Mouse (Mus musculus): ENCODE data around the gene Klrc2. TPM values are rescaled to one million over a fixed set of nuclear protein-coding genes. Genes with fewer than 3 reads are reported as not detected.
"Not testable (repeated sequence)": the region's sequence is repeated elsewhere in the genome, so short reads cannot be mapped to it uniquely, and the experiment has no call there.

Klrc2 gene
- total RNA-seq (2017), result 0.40 and 1.2 TPM in 2 replicates

- not testable (repeated sequence) for ATAC-seq (replicated peaks in 1 of 2; ENCODE audit: insufficient read depth in 1 of 2, low FRiP score in 2 of 2, low TSS enrichment in 1 of 2, low read depth in 1 of 2, poor library complexity in 2 of 2, severe bottlenecking in 2 of 2)
These were observed at the start of gene Klrc2 for GRCm38 (mm10) chr6:129660589-129660988. Gene Klrc2, minus strand, starts transcription at chr6:129660689.

- not testable (repeated sequence) for ATAC-seq (replicated peaks in 1 of 2; ENCODE audit: insufficient read depth in 1 of 2, low FRiP score in 2 of 2, low TSS enrichment in 1 of 2, low read depth in 1 of 2, poor library complexity in 2 of 2, severe bottlenecking in 2 of 2)
These were observed 30.9 kb upstream of the Klrc2 start for GRCm38 (mm10) chr6:129691436-129691835.

- peak in 1 of 2 experiments; percentile 60; a peak in 1 of 4 replicates for ATAC-seq (replicated peaks in 1 of 2; ENCODE audit: insufficient read depth in 1 of 2, low FRiP score in 2 of 2, low TSS enrichment in 1 of 2, low read depth in 1 of 2, poor library complexity in 2 of 2, severe bottlenecking in 2 of 2)
These were observed 19.9 kb upstream of the Klrc2 start for GRCm38 (mm10) chr6:129680379-129680778.

GRCm38 (mm10) chr6:129678873-129679272 lies 18.4 kb upstream of the Klrc2 start, which contains the start of gene Klrc1:
Gene Klrc1, minus strand, starts transcription at chr6:129678973.
- ATAC-seq (replicated peaks in 1 of 2; ENCODE audit: insufficient read depth in 1 of 2, low FRiP score in 2 of 2, low TSS enrichment in 1 of 2, low read depth in 1 of 2, poor library complexity in 2 of 2, severe bottlenecking in 2 of 2), result no peak

GRCm38 (mm10) chr6:129661301-129661700 lies 812 bp upstream of the Klrc2 start:
- ATAC-seq (replicated peaks in 1 of 2; ENCODE audit: insufficient read depth in 1 of 2, low FRiP score in 2 of 2, low TSS enrichment in 1 of 2, low read depth in 1 of 2, poor library complexity in 2 of 2, severe bottlenecking in 2 of 2), result not testable (repeated sequence)

GRCm38 (mm10) chr6:129644054-129644453 lies 16.4 kb downstream of the Klrc2 start:
- ATAC-seq (replicated peaks in 1 of 2; ENCODE audit: insufficient read depth in 1 of 2, low FRiP score in 2 of 2, low TSS enrichment in 1 of 2, low read depth in 1 of 2, poor library complexity in 2 of 2, severe bottlenecking in 2 of 2), result not testable (repeated sequence)

- not testable (repeated sequence) for ATAC-seq (replicated peaks in 1 of 2; ENCODE audit: insufficient read depth in 1 of 2, low FRiP score in 2 of 2, low TSS enrichment in 1 of 2, low read depth in 1 of 2, poor library complexity in 2 of 2, severe bottlenecking in 2 of 2)
These were observed 17.3 kb downstream of the Klrc2 start, which contains the start of gene Klrc3 for GRCm38 (mm10) chr6:129643237-129643636. Gene Klrc3, minus strand, starts transcription at chr6:129643337.

GRCm38 (mm10) chr6:129631046-129631445 lies 29.4 kb downstream of the Klrc2 start:
- ATAC-seq (replicated peaks in 1 of 2; ENCODE audit: insufficient read depth in 1 of 2, low FRiP score in 2 of 2, low TSS enrichment in 1 of 2, low read depth in 1 of 2, poor library complexity in 2 of 2, severe bottlenecking in 2 of 2), result not testable (repeated sequence)

- ATAC-seq (replicated peaks in 1 of 2; ENCODE audit: insufficient read depth in 1 of 2, low FRiP score in 2 of 2, low TSS enrichment in 1 of 2, low read depth in 1 of 2, poor library complexity in 2 of 2, severe bottlenecking in 2 of 2), result no peak
These were observed 36.8 kb downstream of the Klrc2 start, which contains the start of gene Klrk1 for GRCm38 (mm10) chr6:129623735-129624134. Gene Klrk1, minus strand, starts transcription at chr6:129623864.

- peak; percentile 94 to 97 for ATAC-seq (replicated peaks in 1 of 2; ENCODE audit: insufficient read depth in 1 of 2, low FRiP score in 2 of 2, low TSS enrichment in 1 of 2, low read depth in 1 of 2, poor library complexity in 2 of 2, severe bottlenecking in 2 of 2)
These were observed 52.1 kb downstream of the Klrc2 start for GRCm38 (mm10) chr6:129608372-129608771.

Other genes with a start within 250 kb of the Klrc2 start
- 9.8 and 12.4 TPM in 2 replicates for gene Clec1a, start 208.7 kb downstream of the Klrc2 start, total RNA-seq (2017)
- 0.55 and 6.5 TPM in 2 replicates for gene Olr1, start 153.5 kb downstream of the Klrc2 start, total RNA-seq (2017)
- not detected in 2 replicates for gene Tmem52b, start 148.1 kb downstream of the Klrc2 start, total RNA-seq (2017)
- gene Gabarapl1, start 127.5 kb downstream of the Klrc2 start, total RNA-seq (2017), result 147 and 152 TPM in 2 replicates
- 0.31 TPM in 1 of 2 replicates, not detected in the other for gene Klre1, start 82.8 kb downstream of the Klrc2 start, total RNA-seq (2017)
- gene Klrd1, start 68.9 kb downstream of the Klrc2 start, total RNA-seq (2017), result 2.4 and 9.5 TPM in 2 replicates
- 5.2 and 7.7 TPM in 2 replicates for gene Klrk1, start 36.8 kb downstream of the Klrc2 start, total RNA-seq (2017)
- gene Klrc3, start 17.4 kb downstream of the Klrc2 start, total RNA-seq (2017), result not detected in 2 replicates
- gene Klrc1, start 18.3 kb upstream of the Klrc2 start, total RNA-seq (2017), result 1.0 and 3.1 TPM in 2 replicates
- not detected in 2 replicates for gene Klri1, start 56.4 kb upstream of the Klrc2 start, total RNA-seq (2017)
- gene Klri2, start 79.8 kb upstream of the Klrc2 start, total RNA-seq (2017), result 0.15 and 0.38 TPM in 2 replicates
- not detected in 2 replicates for gene Gm156, start 123.6 kb upstream of the Klrc2 start, total RNA-seq (2017)
- gene Gm17631, start 202.0 kb upstream of the Klrc2 start, total RNA-seq (2017), result not detected in 2 replicates
- gene Klra17, start 216.0 kb upstream of the Klrc2 start, total RNA-seq (2017), result 5.0 TPM in 1 of 2 replicates, not detected in the other

Measured in hematopoietic stem cell, adult 5-6 weeks (primary cell).